Mouse (Mus musculus): Measurements from ENCODE around the gene Bfsp2. TPM values are rescaled to one million over a fixed set of nuclear protein-coding genes. Genes with fewer than 3 reads are reported as not detected.

The Bfsp2 gene
- polyA plus RNA-seq, 1 experiment from 2014 or later, result 5.4 TPM

GRCm38 (mm10) chr9:103385600-103385999, 94.6 kb downstream of the Bfsp2 start:
- no peak overlapping the region for H3K4me2 ChIP-seq (ENCODE audit: low read depth, low read length)
- no peak overlapping the region for H3K4me3 ChIP-seq (ENCODE audit: low read depth, low read length)
- H3K27ac ChIP-seq (ENCODE audit: low read length), result no peak overlapping the region
- no peaks in the 10 kb centered on the region for H3K9me3 ChIP-seq (replicated peaks; ENCODE audit: control insufficient read depth, low read length)
- 6% methylated on average over 1 of the region's 1 CpGs for WGBS (ENCODE audit: insufficient replicate concordance)
- no peaks in the 10 kb centered on the region for H3K4me1 ChIP-seq (ENCODE audit: control insufficient read depth, low read depth, low read length)
- H3K9ac ChIP-seq (ENCODE audit: low read depth, low read length), result no peak overlapping the region
- no peak for ATAC-seq (ENCODE audit: low read depth)
- no peaks in the 10 kb centered on the region for H3K36me3 ChIP-seq (ENCODE audit: control insufficient read depth, insufficient read depth)
- no peaks in the 10 kb centered on the region for H3K27me3 ChIP-seq (ENCODE audit: control insufficient read depth, insufficient read depth, low read depth, low read length)

- no peak overlapping the region for H3K27ac ChIP-seq (ENCODE audit: low read length)
- no peak for ATAC-seq (ENCODE audit: low read depth)
- 55% methylated on average over 4 of the region's 4 CpGs for WGBS (ENCODE audit: insufficient replicate concordance)
- no peaks in the 10 kb centered on the region for H3K9me3 ChIP-seq (replicated peaks; ENCODE audit: control insufficient read depth, low read length)
- no peak overlapping the region for H3K4me2 ChIP-seq (ENCODE audit: low read depth, low read length)
- no peaks in the 10 kb centered on the region for H3K4me1 ChIP-seq (ENCODE audit: control insufficient read depth, low read depth, low read length)
- no peak overlapping the region for H3K4me3 ChIP-seq (ENCODE audit: low read depth, low read length)
- H3K36me3 ChIP-seq (ENCODE audit: control insufficient read depth, insufficient read depth), result no peaks in the 10 kb centered on the region
- H3K27me3 ChIP-seq (ENCODE audit: control insufficient read depth, insufficient read depth, low read depth, low read length), result no peaks in the 10 kb centered on the region
- H3K9ac ChIP-seq (ENCODE audit: low read depth, low read length), result no peak overlapping the region
These were observed 96.0 kb downstream of the Bfsp2 start for GRCm38 (mm10) chr9:103384141-103384796.

GRCm38 (mm10) chr9:103383576-103383975, 96.6 kb downstream of the Bfsp2 start:
- ATAC-seq (ENCODE audit: low read depth), result no peak
- Histone ChIP-seq H3K4me1 (ENCODE audit: control insufficient read depth, low read depth, low read length) (no peaks in the 10 kb centered on the region), H3K27ac (ENCODE audit: low read length) (no peak overlapping the region), H3K4me3 (ENCODE audit: low read depth, low read length) (no peak overlapping the region), H3K27me3 (ENCODE audit: control insufficient read depth, insufficient read depth, low read depth, low read length) (no peaks in the 10 kb centered on the region), H3K36me3 (ENCODE audit: control insufficient read depth, insufficient read depth) (no peaks in the 10 kb centered on the region), H3K9ac (ENCODE audit: low read depth, low read length) (no peak overlapping the region), H3K9me3 (replicated peaks; ENCODE audit: control insufficient read depth, low read length) (no peaks in the 10 kb centered on the region), H3K4me2 (ENCODE audit: low read depth, low read length) (no peak overlapping the region)
- WGBS (ENCODE audit: insufficient replicate concordance), result 70% methylated on average over 1 of the region's 1 CpGs

GRCm38 (mm10) chr9:103382989-103383388, 97.2 kb downstream of the Bfsp2 start:
- no peaks in the 10 kb centered on the region for H3K27me3 ChIP-seq (ENCODE audit: control insufficient read depth, insufficient read depth, low read depth, low read length)
- H3K4me2 ChIP-seq (ENCODE audit: low read depth, low read length), result no peak overlapping the region
- no peak overlapping the region for H3K27ac ChIP-seq (ENCODE audit: low read length)
- H3K36me3 ChIP-seq (ENCODE audit: control insufficient read depth, insufficient read depth), result no peaks in the 10 kb centered on the region
- WGBS (ENCODE audit: insufficient replicate concordance), result 24% methylated on average over 6 of the region's 6 CpGs
- H3K4me3 ChIP-seq (ENCODE audit: low read depth, low read length), result no peak overlapping the region
- no peaks in the 10 kb centered on the region for H3K4me1 ChIP-seq (ENCODE audit: control insufficient read depth, low read depth, low read length)
- H3K9ac ChIP-seq (ENCODE audit: low read depth, low read length), result no peak overlapping the region
- no peak for ATAC-seq (ENCODE audit: low read depth)
- H3K9me3 ChIP-seq (replicated peaks; ENCODE audit: control insufficient read depth, low read length), result no peaks in the 10 kb centered on the region

GRCm38 (mm10) chr9:103380566-103380965, 99.7 kb downstream of the Bfsp2 start:
- Histone ChIP-seq H3K4me1 (ENCODE audit: control insufficient read depth, low read depth, low read length) (no peaks in the 10 kb centered on the region), H3K36me3 (ENCODE audit: control insufficient read depth, insufficient read depth) (no peaks in the 10 kb centered on the region), H3K27ac (ENCODE audit: low read length) (no peak overlapping the region), H3K9me3 (replicated peaks; ENCODE audit: control insufficient read depth, low read length) (no peaks in the 10 kb centered on the region), H3K4me3 (ENCODE audit: low read depth, low read length) (no peak overlapping the region), H3K27me3 (ENCODE audit: control insufficient read depth, insufficient read depth, low read depth, low read length) (no peaks in the 10 kb centered on the region), H3K9ac (ENCODE audit: low read depth, low read length) (no peak overlapping the region), H3K4me2 (ENCODE audit: low read depth, low read length) (no peak overlapping the region)
- no peak for ATAC-seq (ENCODE audit: low read depth)
- 71% methylated on average over 4 of the region's 4 CpGs for WGBS (ENCODE audit: insufficient replicate concordance)

- no peak overlapping the region for H3K27ac ChIP-seq (ENCODE audit: low read length)
- no peak overlapping the region for H3K9ac ChIP-seq (ENCODE audit: low read depth, low read length)
- no peaks in the 10 kb centered on the region for H3K9me3 ChIP-seq (replicated peaks; ENCODE audit: control insufficient read depth, low read length)
- ATAC-seq (ENCODE audit: low read depth), result no peak
- no peaks in the 10 kb centered on the region for H3K36me3 ChIP-seq (ENCODE audit: control insufficient read depth, insufficient read depth)
- no peak overlapping the region for H3K4me3 ChIP-seq (ENCODE audit: low read depth, low read length)
- no peak overlapping the region for H3K4me2 ChIP-seq (ENCODE audit: low read depth, low read length)
- H3K4me1 ChIP-seq (ENCODE audit: control insufficient read depth, low read depth, low read length), result no peaks in the 10 kb centered on the region
- H3K27me3 ChIP-seq (ENCODE audit: control insufficient read depth, insufficient read depth, low read depth, low read length), result no peaks in the 10 kb centered on the region
- WGBS (ENCODE audit: insufficient replicate concordance), result 62% methylated on average over 9 of the region's 9 CpGs
These were observed 101.0 kb downstream of the Bfsp2 start for GRCm38 (mm10) chr9:103379199-103379598.

GRCm38 (mm10) chr9:103378686-103379085, 101.5 kb downstream of the Bfsp2 start:
- ATAC-seq (ENCODE audit: low read depth), result no peak
- WGBS (ENCODE audit: insufficient replicate concordance), result 70% methylated on average over 10 of the region's 10 CpGs

GRCm38 (mm10) chr9:103376346-103377320, 103.6 kb downstream of the Bfsp2 start:
- Histone ChIP-seq H3K4me3 (ENCODE audit: low read depth, low read length) (no peak overlapping the region), H3K9me3 (replicated peaks; ENCODE audit: control insufficient read depth, low read length) (no peaks in the 10 kb centered on the region), H3K36me3 (ENCODE audit: control insufficient read depth, insufficient read depth) (no peaks in the 10 kb centered on the region), H3K27ac (ENCODE audit: low read length) (no peak overlapping the region), H3K27me3 (ENCODE audit: control insufficient read depth, insufficient read depth, low read depth, low read length) (no peaks in the 10 kb centered on the region), H3K4me2 (ENCODE audit: low read depth, low read length) (no peak overlapping the region), H3K9ac (ENCODE audit: low read depth, low read length) (no peak overlapping the region), H3K4me1 (ENCODE audit: control insufficient read depth, low read depth, low read length) (no peaks in the 10 kb centered on the region)
- 56% methylated on average over 7 of the region's 7 CpGs for WGBS (ENCODE audit: insufficient replicate concordance)
- no peak for ATAC-seq (ENCODE audit: low read depth)

More at GRCm38 (mm10) chr9:103378686-103379085, 101.5 kb downstream of the Bfsp2 start:
- Histone ChIP-seq H3K4me1 (ENCODE audit: control insufficient read depth, low read depth, low read length) (no peaks in the 10 kb centered on the region), H3K27ac (ENCODE audit: low read length) (no peak overlapping the region), H3K36me3 (ENCODE audit: control insufficient read depth, insufficient read depth) (no peaks in the 10 kb centered on the region), H3K27me3 (ENCODE audit: control insufficient read depth, insufficient read depth, low read depth, low read length) (no peaks in the 10 kb centered on the region), H3K4me3 (ENCODE audit: low read depth, low read length) (no peak overlapping the region), H3K9me3 (replicated peaks; ENCODE audit: control insufficient read depth, low read length) (no peaks in the 10 kb centered on the region), H3K4me2 (ENCODE audit: low read depth, low read length) (no peak overlapping the region), H3K9ac (ENCODE audit: low read depth, low read length) (no peak overlapping the region)
